Mouse (Mus musculus): ENCODE measurements around the gene Hoxa5. TPM values are rescaled to one million over a fixed set of nuclear protein-coding genes. Genes with fewer than 3 reads are reported as not detected.

Hoxa5 gene
- polyA plus RNA-seq, 1 experiment = 0.06 TPM

GRCm38 (mm10) chr6:52161336-52162092, 42.9 kb downstream of the Hoxa5 start:
- TF ChIP-seq POLR2A (IDR thresholded peaks at IDR 0.05; ENCODE audit: control insufficient read depth, low read depth, low read length) (no peak), CTCF (IDR thresholded peaks at IDR 0.05; ENCODE audit: control insufficient read depth, insufficient read depth, insufficient replicate concordance, low read depth, low read length) (no peak)
- H3K27me3 ChIP-seq (ENCODE audit: control insufficient read depth, insufficient read depth, low read length) = peaks cover 17% of the 10 kb centered on the region
- no peak overlapping the region for H3K27ac ChIP-seq (ENCODE audit: control insufficient read depth, insufficient read depth, low read depth, low read length)
- peaks cover 36% of the 10 kb centered on the region for H3K4me1 ChIP-seq (ENCODE audit: control insufficient read depth, insufficient read depth, low read length)
- no peak overlapping the region for H3K4me3 ChIP-seq (ENCODE audit: control insufficient read depth, low read depth, low read length)
- no peaks in the 10 kb centered on the region for H3K36me3 ChIP-seq (ENCODE audit: control insufficient read depth, insufficient read depth, low read length)

- peaks cover 17% of the 10 kb centered on the region for H3K27me3 ChIP-seq (ENCODE audit: control insufficient read depth, insufficient read depth, low read length)
- no peak overlapping the region for H3K4me3 ChIP-seq (ENCODE audit: control insufficient read depth, low read depth, low read length)
- no peak overlapping the region for H3K27ac ChIP-seq (ENCODE audit: control insufficient read depth, insufficient read depth, low read depth, low read length)
These were observed 43.7 kb downstream of the Hoxa5 start for GRCm38 (mm10) chr6:52160511-52161335.

GRCm38 (mm10) chr6:52159979-52160378, 44.4 kb downstream of the Hoxa5 start:
- H3K27ac ChIP-seq (ENCODE audit: control insufficient read depth, insufficient read depth, low read depth, low read length) = no peak overlapping the region
- H3K4me1 ChIP-seq (ENCODE audit: control insufficient read depth, insufficient read depth, low read length) = peaks cover 36% of the 10 kb centered on the region
- TF ChIP-seq CTCF (IDR thresholded peaks at IDR 0.05; ENCODE audit: control insufficient read depth, insufficient read depth, insufficient replicate concordance, low read depth, low read length) (no peak), POLR2A (IDR thresholded peaks at IDR 0.05; ENCODE audit: control insufficient read depth, low read depth, low read length) (no peak)
- peaks cover 17% of the 10 kb centered on the region for H3K27me3 ChIP-seq (ENCODE audit: control insufficient read depth, insufficient read depth, low read length)
- no peak overlapping the region for H3K4me3 ChIP-seq (ENCODE audit: control insufficient read depth, low read depth, low read length)
- H3K36me3 ChIP-seq (ENCODE audit: control insufficient read depth, insufficient read depth, low read length) = no peaks in the 10 kb centered on the region

More at GRCm38 (mm10) chr6:52160511-52161335, 43.7 kb downstream of the Hoxa5 start:
- TF ChIP-seq CTCF (IDR thresholded peaks at IDR 0.05; ENCODE audit: control insufficient read depth, insufficient read depth, insufficient replicate concordance, low read depth, low read length) (no peak), POLR2A (IDR thresholded peaks at IDR 0.05; ENCODE audit: control insufficient read depth, low read depth, low read length) (no peak)
- no peaks in the 10 kb centered on the region for H3K36me3 ChIP-seq (ENCODE audit: control insufficient read depth, insufficient read depth, low read length)
- H3K4me1 ChIP-seq (ENCODE audit: control insufficient read depth, insufficient read depth, low read length) = peaks cover 36% of the 10 kb centered on the region

- peaks cover 33% of the 10 kb centered on the region for H3K4me1 ChIP-seq (ENCODE audit: control insufficient read depth, insufficient read depth, low read length)
These were observed 45.1 kb downstream of the Hoxa5 start for GRCm38 (mm10) chr6:52159164-52159761.

GRCm38 (mm10) chr6:52158276-52159051, 45.9 kb downstream of the Hoxa5 start, which contains the start of gene Hoxa1:
Gene Hoxa1, minus strand, starts transcription at chr6:52158317.
- Histone ChIP-seq H3K4me3 (ENCODE audit: control insufficient read depth, low read depth, low read length) (peak within 1 kb of the TSS; percentile 69), H3K4me1 (ENCODE audit: control insufficient read depth, insufficient read depth, low read length) (peaks cover 29% of the 10 kb centered on the region), H3K36me3 (ENCODE audit: control insufficient read depth, insufficient read depth, low read length) (no peaks in the 10 kb centered on the region), H3K27ac (ENCODE audit: control insufficient read depth, insufficient read depth, low read depth, low read length) (no peak within 1 kb of the TSS), H3K27me3 (ENCODE audit: control insufficient read depth, insufficient read depth, low read length) (peaks cover 7% of the 10 kb centered on the region; the same call in 1 of the 2 replicates)
- no peak for TF ChIP-seq CTCF (IDR thresholded peaks at IDR 0.05; ENCODE audit: control insufficient read depth, insufficient read depth, insufficient replicate concordance, low read depth, low read length)
- no peak for TF ChIP-seq POLR2A (IDR thresholded peaks at IDR 0.05; ENCODE audit: control insufficient read depth, low read depth, low read length)

More at GRCm38 (mm10) chr6:52159164-52159761, 45.1 kb downstream of the Hoxa5 start:
- Histone ChIP-seq H3K27ac (ENCODE audit: control insufficient read depth, insufficient read depth, low read depth, low read length) (no peak overlapping the region), H3K27me3 (ENCODE audit: control insufficient read depth, insufficient read depth, low read length) (peaks cover 13% of the 10 kb centered on the region; the same call in 1 of the 2 replicates), H3K4me3 (ENCODE audit: control insufficient read depth, low read depth, low read length) (no peak overlapping the region), H3K36me3 (ENCODE audit: control insufficient read depth, insufficient read depth, low read length) (no peaks in the 10 kb centered on the region)
- TF ChIP-seq CTCF (IDR thresholded peaks at IDR 0.05; ENCODE audit: control insufficient read depth, insufficient read depth, insufficient replicate concordance, low read depth, low read length) (no peak), POLR2A (IDR thresholded peaks at IDR 0.05; ENCODE audit: control insufficient read depth, low read depth, low read length) (no peak)

- Histone ChIP-seq H3K27ac (ENCODE audit: control insufficient read depth, insufficient read depth, low read depth, low read length) (no peak overlapping the region), H3K27me3 (ENCODE audit: control insufficient read depth, insufficient read depth, low read length) (peaks cover 3% of the 10 kb centered on the region; the same call in 1 of the 2 replicates), H3K4me1 (ENCODE audit: control insufficient read depth, insufficient read depth, low read length) (peaks cover 26% of the 10 kb centered on the region)
These were observed 46.7 kb downstream of the Hoxa5 start for GRCm38 (mm10) chr6:52157466-52158275.

More at GRCm38 (mm10) chr6:52157466-52158275, 46.7 kb downstream of the Hoxa5 start:
- Histone ChIP-seq H3K36me3 (ENCODE audit: control insufficient read depth, insufficient read depth, low read length) (no peaks in the 10 kb centered on the region), H3K4me3 (ENCODE audit: control insufficient read depth, low read depth, low read length) (peak overlapping the region; percentile 69)
- TF ChIP-seq CTCF (IDR thresholded peaks at IDR 0.05; ENCODE audit: control insufficient read depth, insufficient read depth, insufficient replicate concordance, low read depth, low read length) (no peak), POLR2A (IDR thresholded peaks at IDR 0.05; ENCODE audit: control insufficient read depth, low read depth, low read length) (no peak)

Data from testis, adult 2 months (tissue).